Mouse (Mus musculus): ENCODE data around the gene Mpzl1. TPM values are rescaled to one million over a fixed set of nuclear protein-coding genes. Genes with fewer than 3 reads are reported as not detected.
"Not testable (repeated sequence)": the region's sequence is repeated elsewhere in the genome, so short reads cannot be mapped to it uniquely, and the experiment has no call there.

Gene Mpzl1
- 157 and 163 TPM in 2 replicates for polyA plus RNA-seq (2014; fragmentation: Nextera tagmentation; extraction: Ambion mirVana)

- WGBS, result under 1% methylated on average over 56 of the region's 73 CpGs
- no peaks in the 10 kb centered on the region for H3K27me3 ChIP-seq (ENCODE audit: control insufficient read depth, insufficient read depth, low read length)
- ATAC-seq (ENCODE audit: insufficient read depth, low FRiP score, low TSS enrichment) (peak; percentile 100), DNase-seq (ENCODE audit: low spot score) (peak; percentile 99)
- peak within 1 kb of the TSS; percentile 73 for H3K4me2 ChIP-seq (ENCODE audit: low read depth)
- no peaks in the 10 kb centered on the region for H3K9me3 ChIP-seq (ENCODE audit: control insufficient read depth, low read length)
- peak within 1 kb of the TSS; percentile 77 for H3K4me3 ChIP-seq (ENCODE audit: low read depth, low read length)
- H3K4me1 ChIP-seq (ENCODE audit: control insufficient read depth, insufficient read depth, low read length), result peaks cover 10% of the 10 kb centered on the region; the same call in 1 of the 2 replicates
- peak within 1 kb of the TSS; percentile 95 for H3K27ac ChIP-seq (ENCODE audit: low read depth, low read length)
- peak within 1 kb of the TSS; percentile 88 for H3K9ac ChIP-seq (ENCODE audit: low read length)
- H3K36me3 ChIP-seq (ENCODE audit: control insufficient read depth, insufficient read depth, low read length), result no peaks in the 10 kb centered on the region
Observed at GRCm38 (mm10) chr1:165634151-165634884, at the start of gene Mpzl1. Gene Mpzl1 (minus strand): TSS chr1:165634538.

GRCm38 (mm10) chr1:165682056-165682853 lies 47.9 kb upstream of the Mpzl1 start:
- H3K4me3 ChIP-seq (ENCODE audit: low read depth, low read length), result no peak overlapping the region
- H3K27me3 ChIP-seq (ENCODE audit: control insufficient read depth, insufficient read depth, low read length), result no peaks in the 10 kb centered on the region
- H3K9ac ChIP-seq (ENCODE audit: low read length), result no peak overlapping the region
- H3K4me1 ChIP-seq (ENCODE audit: control insufficient read depth, insufficient read depth, low read length), result no peaks in the 10 kb centered on the region
- H3K27ac ChIP-seq (ENCODE audit: low read depth, low read length), result no peak overlapping the region
- WGBS, result 80% methylated on average over 18 of the region's 18 CpGs
- H3K4me2 ChIP-seq (ENCODE audit: low read depth), result no peak overlapping the region
- ATAC-seq (ENCODE audit: insufficient read depth, low FRiP score, low TSS enrichment) (no peak), DNase-seq (ENCODE audit: low spot score) (no peak)
- no peaks in the 10 kb centered on the region for H3K36me3 ChIP-seq (ENCODE audit: control insufficient read depth, insufficient read depth, low read length)
- no peaks in the 10 kb centered on the region for H3K9me3 ChIP-seq (ENCODE audit: control insufficient read depth, low read length)

GRCm38 (mm10) chr1:165681045-165681794 lies 46.9 kb upstream of the Mpzl1 start:
- H3K27ac ChIP-seq (ENCODE audit: low read depth, low read length), result no peak overlapping the region
- no peak for ATAC-seq (ENCODE audit: insufficient read depth, low FRiP score, low TSS enrichment)
- WGBS, result 74% methylated on average over 13 of the region's 13 CpGs

GRCm38 (mm10) chr1:165680086-165680485 lies 45.7 kb upstream of the Mpzl1 start:
- not testable (repeated sequence) for DNase-seq (ENCODE audit: low spot score); H3K27ac ChIP-seq (ENCODE audit: low read depth, low read length); ATAC-seq (ENCODE audit: insufficient read depth, low FRiP score, low TSS enrichment); H3K9ac ChIP-seq (ENCODE audit: low read length); H3K36me3 ChIP-seq (ENCODE audit: control insufficient read depth, insufficient read depth, low read length); H3K27me3 ChIP-seq (ENCODE audit: control insufficient read depth, insufficient read depth, low read length); H3K4me2 ChIP-seq (ENCODE audit: low read depth); H3K4me3 ChIP-seq (ENCODE audit: low read depth, low read length); H3K9me3 ChIP-seq (ENCODE audit: control insufficient read depth, low read length); H3K4me1 ChIP-seq (ENCODE audit: control insufficient read depth, insufficient read depth, low read length)

More at GRCm38 (mm10) chr1:165681045-165681794, 46.9 kb upstream of the Mpzl1 start:
- H3K9me3 ChIP-seq (ENCODE audit: control insufficient read depth, low read length), result no peaks in the 10 kb centered on the region
- H3K27me3 ChIP-seq (ENCODE audit: control insufficient read depth, insufficient read depth, low read length), result no peaks in the 10 kb centered on the region
- H3K4me1 ChIP-seq (ENCODE audit: control insufficient read depth, insufficient read depth, low read length), result no peaks in the 10 kb centered on the region
- no peaks in the 10 kb centered on the region for H3K36me3 ChIP-seq (ENCODE audit: control insufficient read depth, insufficient read depth, low read length)
- no peak overlapping the region for H3K4me3 ChIP-seq (ENCODE audit: low read depth, low read length)
- no peak for DNase-seq (ENCODE audit: low spot score)
- no peak overlapping the region for H3K9ac ChIP-seq (ENCODE audit: low read length)
- no peak overlapping the region for H3K4me2 ChIP-seq (ENCODE audit: low read depth)

GRCm38 (mm10) chr1:165679618-165679997 lies 45.3 kb upstream of the Mpzl1 start:
- no peaks in the 10 kb centered on the region for H3K9me3 ChIP-seq (ENCODE audit: control insufficient read depth, low read length)
- ATAC-seq (ENCODE audit: insufficient read depth, low FRiP score, low TSS enrichment) (no peak), DNase-seq (ENCODE audit: low spot score) (no peak)
- no peaks in the 10 kb centered on the region for H3K27me3 ChIP-seq (ENCODE audit: control insufficient read depth, insufficient read depth, low read length)
- H3K27ac ChIP-seq (ENCODE audit: low read depth, low read length), result no peak overlapping the region
- H3K4me2 ChIP-seq (ENCODE audit: low read depth), result no peak overlapping the region
- WGBS, result 43% methylated on average over 3 of the region's 3 CpGs
- H3K9ac ChIP-seq (ENCODE audit: low read length), result no peak overlapping the region
- no peak overlapping the region for H3K4me3 ChIP-seq (ENCODE audit: low read depth, low read length)
- no peaks in the 10 kb centered on the region for H3K4me1 ChIP-seq (ENCODE audit: control insufficient read depth, insufficient read depth, low read length)
- H3K36me3 ChIP-seq (ENCODE audit: control insufficient read depth, insufficient read depth, low read length), result no peaks in the 10 kb centered on the region

- Histone ChIP-seq H3K27me3 (ENCODE audit: control insufficient read depth, insufficient read depth, low read length) (no peaks in the 10 kb centered on the region), H3K27ac (ENCODE audit: low read depth, low read length) (no peak overlapping the region), H3K36me3 (ENCODE audit: control insufficient read depth, insufficient read depth, low read length) (no peaks in the 10 kb centered on the region), H3K4me2 (ENCODE audit: low read depth) (no peak overlapping the region), H3K4me3 (ENCODE audit: low read depth, low read length) (no peak overlapping the region), H3K9ac (ENCODE audit: low read length) (no peak overlapping the region), H3K9me3 (ENCODE audit: control insufficient read depth, low read length) (no peaks in the 10 kb centered on the region), H3K4me1 (ENCODE audit: control insufficient read depth, insufficient read depth, low read length) (no peaks in the 10 kb centered on the region)
- ATAC-seq (ENCODE audit: insufficient read depth, low FRiP score, low TSS enrichment) (no peak), DNase-seq (ENCODE audit: low spot score) (no peak)
- WGBS, result 71% methylated on average over 15 of the region's 15 CpGs
Observed at GRCm38 (mm10) chr1:165678861-165679617, 44.7 kb upstream of the Mpzl1 start.

- no peak overlapping the region for H3K4me2 ChIP-seq (ENCODE audit: low read depth)
- ATAC-seq (ENCODE audit: insufficient read depth, low FRiP score, low TSS enrichment), result no peak
- no peak overlapping the region for H3K4me3 ChIP-seq (ENCODE audit: low read depth, low read length)
- H3K36me3 ChIP-seq (ENCODE audit: control insufficient read depth, insufficient read depth, low read length), result no peaks in the 10 kb centered on the region
- no peaks in the 10 kb centered on the region for H3K9me3 ChIP-seq (ENCODE audit: control insufficient read depth, low read length)
- 66% methylated on average over 4 of the region's 4 CpGs for WGBS
- H3K9ac ChIP-seq (ENCODE audit: low read length), result no peak overlapping the region
- no peaks in the 10 kb centered on the region for H3K4me1 ChIP-seq (ENCODE audit: control insufficient read depth, insufficient read depth, low read length)
- H3K27me3 ChIP-seq (ENCODE audit: control insufficient read depth, insufficient read depth, low read length), result no peaks in the 10 kb centered on the region
- no peak overlapping the region for H3K27ac ChIP-seq (ENCODE audit: low read depth, low read length)
- DNase-seq (ENCODE audit: low spot score), result no peak
Observed at GRCm38 (mm10) chr1:165677558-165677957, 43.2 kb upstream of the Mpzl1 start.

GRCm38 (mm10) chr1:165676993-165677392 lies 42.7 kb upstream of the Mpzl1 start:
- H3K9me3 ChIP-seq (ENCODE audit: control insufficient read depth, low read length), result no peaks in the 10 kb centered on the region
- no peaks in the 10 kb centered on the region for H3K4me1 ChIP-seq (ENCODE audit: control insufficient read depth, insufficient read depth, low read length)
- H3K9ac ChIP-seq (ENCODE audit: low read length), result no peak overlapping the region
- H3K4me3 ChIP-seq (ENCODE audit: low read depth, low read length), result no peak overlapping the region
- H3K36me3 ChIP-seq (ENCODE audit: control insufficient read depth, insufficient read depth, low read length), result no peaks in the 10 kb centered on the region
- H3K4me2 ChIP-seq (ENCODE audit: low read depth), result no peak overlapping the region
- WGBS, result 82% methylated on average over 3 of the region's 3 CpGs
- H3K27ac ChIP-seq (ENCODE audit: low read depth, low read length), result no peak overlapping the region
- no peak for ATAC-seq (ENCODE audit: insufficient read depth, low FRiP score, low TSS enrichment)
- no peaks in the 10 kb centered on the region for H3K27me3 ChIP-seq (ENCODE audit: control insufficient read depth, insufficient read depth, low read length)
- no peak for DNase-seq (ENCODE audit: low spot score)

All from neural tube, embryonic 11.5 days (tissue).